Mouse (Mus musculus): ENCODE data around the gene Dnaaf5. TPM values are rescaled to one million over a fixed set of nuclear protein-coding genes. Genes with fewer than 3 reads are reported as not detected.

Gene Dnaaf5
- polyA plus RNA-seq, 1 experiment from 2014 or later: 5.3 TPM

GRCm38 (mm10) chr5:139138261-139138925 is 11.6 kb upstream of the Dnaaf5 start:
- peak; percentile 57 for DNase-seq (ENCODE audit: low spot score)
- H3K36me3 ChIP-seq (ENCODE audit: insufficient read depth, low read length): no peaks in the 10 kb centered on the region
- peaks cover 13% of the 10 kb centered on the region for H3K4me1 ChIP-seq (replicated peaks; ENCODE audit: insufficient read depth, low read length)
- H3K27ac ChIP-seq: no peak overlapping the region
- no peaks in the 10 kb centered on the region for H3K27me3 ChIP-seq (ENCODE audit: insufficient read depth, low read length)
- no peak for ATAC-seq (replicated peaks; ENCODE audit: low FRiP score, low read depth)
- no peak overlapping the region for H3K4me2 ChIP-seq (ENCODE audit: low read length)
- no peak overlapping the region for H3K9ac ChIP-seq (ENCODE audit: low read depth, low read length)
- no peak for TF ChIP-seq CTCF (IDR thresholded peaks at IDR 0.05; ENCODE audit: low read depth)
- WGBS: 59% methylated on average over 12 of the region's 12 CpGs
- H3K9me3 ChIP-seq (replicated peaks; ENCODE audit: low read length): no peaks in the 10 kb centered on the region
- no peak overlapping the region for H3K4me3 ChIP-seq (replicated peaks; ENCODE audit: low read depth, low read length)

GRCm38 (mm10) chr5:139138926-139139472 is 11.0 kb upstream of the Dnaaf5 start:
- Histone ChIP-seq H3K9me3 (replicated peaks; ENCODE audit: low read length) (no peaks in the 10 kb centered on the region), H3K27ac (no peak overlapping the region), H3K4me1 (replicated peaks; ENCODE audit: insufficient read depth, low read length) (peaks cover 13% of the 10 kb centered on the region), H3K9ac (ENCODE audit: low read depth, low read length) (no peak overlapping the region), H3K36me3 (ENCODE audit: insufficient read depth, low read length) (no peaks in the 10 kb centered on the region), H3K4me2 (ENCODE audit: low read length) (no peak overlapping the region), H3K4me3 (replicated peaks; ENCODE audit: low read depth, low read length) (no peak overlapping the region), H3K27me3 (ENCODE audit: insufficient read depth, low read length) (no peaks in the 10 kb centered on the region)
- 77% methylated on average over 8 of the region's 8 CpGs for WGBS
- no peak for DNase-seq (ENCODE audit: low spot score)
- no peak for TF ChIP-seq CTCF (IDR thresholded peaks at IDR 0.05; ENCODE audit: low read depth)
- no peak for ATAC-seq (replicated peaks; ENCODE audit: low FRiP score, low read depth)

- 55% methylated on average over 9 of the region's 9 CpGs for WGBS
- no peak overlapping the region for H3K9ac ChIP-seq (ENCODE audit: low read depth, low read length)
- H3K4me1 ChIP-seq (replicated peaks; ENCODE audit: insufficient read depth, low read length): peaks cover 13% of the 10 kb centered on the region
- no peak for TF ChIP-seq CTCF (IDR thresholded peaks at IDR 0.05; ENCODE audit: low read depth)
- no peak overlapping the region for H3K4me3 ChIP-seq (replicated peaks; ENCODE audit: low read depth, low read length)
- DNase-seq (ENCODE audit: low spot score): no peak
- no peaks in the 10 kb centered on the region for H3K9me3 ChIP-seq (replicated peaks; ENCODE audit: low read length)
- no peak overlapping the region for H3K4me2 ChIP-seq (ENCODE audit: low read length)
- H3K27ac ChIP-seq: no peak overlapping the region
- no peaks in the 10 kb centered on the region for H3K27me3 ChIP-seq (ENCODE audit: insufficient read depth, low read length)
- H3K36me3 ChIP-seq (ENCODE audit: insufficient read depth, low read length): no peaks in the 10 kb centered on the region
- ATAC-seq (replicated peaks; ENCODE audit: low FRiP score, low read depth): peak; percentile 67; the same call in 1 of the 2 replicates
These were observed 9.4 kb upstream of the Dnaaf5 start for GRCm38 (mm10) chr5:139140589-139140988.

GRCm38 (mm10) chr5:139141326-139141725 is 8.7 kb upstream of the Dnaaf5 start:
- no peak overlapping the region for H3K4me2 ChIP-seq (ENCODE audit: low read length)
- H3K4me1 ChIP-seq (replicated peaks; ENCODE audit: insufficient read depth, low read length): peaks cover 13% of the 10 kb centered on the region
- no peaks in the 10 kb centered on the region for H3K36me3 ChIP-seq (ENCODE audit: insufficient read depth, low read length)
- no peaks in the 10 kb centered on the region for H3K27me3 ChIP-seq (ENCODE audit: insufficient read depth, low read length)
- no peak overlapping the region for H3K9ac ChIP-seq (ENCODE audit: low read depth, low read length)
- DNase-seq (ENCODE audit: low spot score) (no peak), ATAC-seq (replicated peaks; ENCODE audit: low FRiP score, low read depth) (no peak)
- TF ChIP-seq CTCF (IDR thresholded peaks at IDR 0.05; ENCODE audit: low read depth): no peak
- no peaks in the 10 kb centered on the region for H3K9me3 ChIP-seq (replicated peaks; ENCODE audit: low read length)
- WGBS: 66% methylated on average over 5 of the region's 5 CpGs
- no peak overlapping the region for H3K4me3 ChIP-seq (replicated peaks; ENCODE audit: low read depth, low read length)
- no peak overlapping the region for H3K27ac ChIP-seq

- Histone ChIP-seq H3K9ac (ENCODE audit: low read depth, low read length) (no peak overlapping the region), H3K4me2 (ENCODE audit: low read length) (no peak overlapping the region), H3K36me3 (ENCODE audit: insufficient read depth, low read length) (no peaks in the 10 kb centered on the region), H3K4me3 (replicated peaks; ENCODE audit: low read depth, low read length) (no peak overlapping the region), H3K4me1 (replicated peaks; ENCODE audit: insufficient read depth, low read length) (peaks cover 9% of the 10 kb centered on the region), H3K27me3 (ENCODE audit: insufficient read depth, low read length) (no peaks in the 10 kb centered on the region), H3K9me3 (replicated peaks; ENCODE audit: low read length) (no peaks in the 10 kb centered on the region), H3K27ac (no peak overlapping the region)
- 87% methylated on average over 3 of the region's 3 CpGs for WGBS
- DNase-seq (ENCODE audit: low spot score): no peak
- no peak for ATAC-seq (replicated peaks; ENCODE audit: low FRiP score, low read depth)
- TF ChIP-seq CTCF (IDR thresholded peaks at IDR 0.05; ENCODE audit: low read depth): no peak
These were observed 6.1 kb upstream of the Dnaaf5 start for GRCm38 (mm10) chr5:139143890-139144289.

GRCm38 (mm10) chr5:139145726-139146125 is 4.3 kb upstream of the Dnaaf5 start:
- Histone ChIP-seq H3K27me3 (ENCODE audit: insufficient read depth, low read length) (no peaks in the 10 kb centered on the region), H3K4me1 (replicated peaks; ENCODE audit: insufficient read depth, low read length) (peaks cover 5% of the 10 kb centered on the region; the same call in 1 of the 2 replicates), H3K4me3 (replicated peaks; ENCODE audit: low read depth, low read length) (no peak overlapping the region), H3K4me2 (ENCODE audit: low read length) (no peak overlapping the region), H3K27ac (peak overlapping the region; percentile 72; the same call in 1 of the 2 replicates), H3K9ac (ENCODE audit: low read depth, low read length) (no peak overlapping the region), H3K9me3 (replicated peaks; ENCODE audit: low read length) (no peaks in the 10 kb centered on the region), H3K36me3 (ENCODE audit: insufficient read depth, low read length) (no peaks in the 10 kb centered on the region)
- TF ChIP-seq CTCF (IDR thresholded peaks at IDR 0.05; ENCODE audit: low read depth): no peak
- 96% methylated on average over 4 of the region's 4 CpGs for WGBS
- no peak for DNase-seq (ENCODE audit: low spot score)
- ATAC-seq (replicated peaks; ENCODE audit: low FRiP score, low read depth): no peak

All from kidney, postnatal 0 days (tissue).